Mouse (Mus musculus): ENCODE results near the gene Abcb11.

GRCm38 (mm10) chr2:69341506-69341905 lies 910 bp downstream of the Abcb11 start:
- no peak for TF ChIP-seq POLR2A (IDR thresholded peaks at IDR 0.05; ENCODE audit: control insufficient read depth, extremely low read depth, insufficient read depth, low read length, poor library complexity)
- TF ChIP-seq CTCF (IDR thresholded peaks at IDR 0.05; ENCODE audit: borderline replicate concordance, control insufficient read depth, extremely low read depth, insufficient read depth, low read length, poor library complexity), result no peak
